Mouse (Mus musculus): Measurements from ENCODE around the gene Pcdh9.

Gene Pcdh9

DNA sequence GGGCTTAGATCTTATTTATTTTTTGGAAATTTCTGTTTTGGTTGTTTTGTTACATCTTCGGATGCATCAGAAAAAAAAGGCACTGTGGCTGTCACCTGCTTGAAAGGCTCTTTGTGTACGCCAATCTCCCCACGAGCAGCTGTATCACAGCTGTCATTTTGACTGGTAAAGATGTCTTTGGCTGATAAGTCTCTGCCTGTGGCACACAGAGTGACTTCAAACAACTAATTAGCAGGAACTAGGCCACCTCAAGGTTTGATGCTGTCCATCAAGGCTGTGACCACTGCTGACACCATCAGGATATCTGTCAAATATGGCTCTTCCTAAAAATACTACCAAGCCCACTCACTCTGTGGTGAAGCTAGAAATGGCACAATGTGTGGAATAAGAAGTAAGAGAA lies 336.7 kb downstream of the Pcdh9 start:
- no peak for DNase-seq (ENCODE audit: low spot score)

DNA sequence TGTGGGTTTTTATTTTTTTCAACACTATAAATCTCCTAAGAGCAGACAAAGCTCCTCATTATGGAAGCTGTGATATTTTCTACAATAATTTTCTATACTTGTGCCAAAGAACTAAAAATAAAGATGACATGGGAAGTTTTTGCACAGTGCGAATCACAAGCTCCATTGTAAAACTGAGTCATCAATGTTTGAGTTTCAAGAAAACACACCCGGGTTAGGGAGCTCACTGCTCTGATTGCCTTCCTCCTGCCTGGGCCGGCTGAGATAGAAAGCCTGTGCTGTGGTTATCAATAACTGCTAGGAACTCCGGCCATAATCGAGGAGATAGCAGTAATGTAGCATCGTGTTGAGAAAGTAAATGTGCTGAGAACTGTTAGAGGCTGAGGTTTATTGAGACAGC lies 344.9 kb downstream of the Pcdh9 start:
- DNase-seq (ENCODE audit: low spot score), result no peak

DNA sequence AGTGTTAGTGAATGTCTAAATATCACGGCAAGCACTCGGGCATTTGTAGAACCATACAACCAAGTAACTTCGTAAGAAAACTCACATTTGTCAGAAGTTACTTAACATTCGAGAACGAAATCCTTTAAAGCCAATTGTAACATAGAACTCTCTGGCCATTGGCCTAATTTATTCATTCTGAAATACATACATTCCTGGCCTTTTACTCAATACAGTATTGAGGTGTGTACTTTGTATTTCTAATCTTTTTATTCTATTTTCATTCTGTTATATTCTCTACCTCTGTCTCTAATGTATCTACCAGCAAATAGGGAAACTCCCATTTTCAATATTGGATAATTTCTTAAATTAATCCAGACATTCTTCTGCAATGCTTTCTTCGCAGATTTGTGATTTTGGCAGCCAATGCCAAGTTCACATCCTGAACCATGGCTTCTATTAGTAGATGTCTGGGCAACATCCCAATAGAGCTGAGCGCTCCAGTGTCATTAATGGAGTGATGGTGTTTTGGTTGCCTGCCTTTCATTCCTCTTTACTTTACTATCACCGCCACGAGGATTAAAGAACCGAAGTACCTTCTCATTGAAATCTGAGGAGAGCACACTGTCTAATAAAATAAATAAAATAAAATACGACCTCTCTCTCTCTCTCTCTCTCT lies 346.4 kb downstream of the Pcdh9 start:
- no peak for DNase-seq (ENCODE audit: low spot score)

DNA sequence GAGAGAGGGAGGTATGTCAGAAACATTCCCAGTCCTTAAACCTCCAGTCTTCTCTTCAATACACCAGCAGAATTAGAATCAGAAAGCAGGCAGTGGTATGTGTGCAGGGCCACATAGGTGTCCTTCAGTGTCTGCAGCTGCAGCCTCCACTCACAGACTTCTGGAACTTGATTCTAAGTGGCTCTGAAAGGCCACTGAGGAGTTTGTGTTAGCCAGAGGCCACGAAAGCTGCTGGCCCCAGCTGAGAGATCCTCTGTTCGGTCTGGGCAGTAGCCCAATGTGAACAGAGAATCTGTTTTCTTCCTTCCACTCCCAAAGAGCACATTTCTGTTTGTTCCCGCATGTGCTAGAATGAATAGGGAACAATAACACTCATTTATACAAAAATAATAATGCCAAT lies 346.9 kb downstream of the Pcdh9 start:
- DNase-seq (ENCODE audit: low spot score), result no peak

DNA sequence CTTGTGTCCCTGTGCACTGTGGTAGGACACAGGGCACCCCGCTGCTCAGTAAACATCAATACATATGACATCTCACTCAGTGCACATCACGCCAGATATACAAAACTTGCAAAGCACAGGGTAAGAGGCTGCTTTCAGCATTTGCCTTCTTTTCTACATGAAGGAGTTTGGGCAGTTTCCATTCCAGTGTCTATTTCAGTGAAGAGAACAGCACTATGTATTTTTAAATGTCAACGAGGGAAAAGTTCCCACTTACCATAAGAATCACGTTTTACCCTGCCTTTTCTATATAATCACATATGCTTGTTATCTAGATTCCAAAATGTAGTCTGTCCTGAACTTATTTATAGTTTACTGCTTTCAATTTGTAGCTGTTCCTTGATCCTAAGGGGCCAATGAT lies 355.6 kb downstream of the Pcdh9 start:
- DNase-seq (ENCODE audit: low spot score), result no peak

DNA sequence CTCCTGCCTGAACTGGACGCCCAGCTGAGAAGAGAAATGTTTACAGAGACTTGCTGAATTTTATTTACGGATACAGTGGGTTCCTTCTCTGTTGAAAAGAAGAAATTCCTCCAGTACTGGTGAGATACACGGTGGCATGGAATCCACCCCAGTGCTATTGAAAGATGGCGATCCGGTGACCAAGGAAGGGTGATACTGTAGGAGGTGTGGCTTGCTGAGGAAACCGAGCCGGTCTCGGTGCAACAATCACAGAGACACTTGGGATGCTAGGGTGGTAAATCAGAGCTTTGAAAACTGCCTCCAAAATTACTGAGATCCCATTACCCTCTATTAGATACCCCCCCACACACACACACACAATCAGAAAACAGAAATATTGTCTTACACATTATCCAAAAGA lies 367.0 kb downstream of the Pcdh9 start:
- DNase-seq (ENCODE audit: low spot score), result no peak

DNA sequence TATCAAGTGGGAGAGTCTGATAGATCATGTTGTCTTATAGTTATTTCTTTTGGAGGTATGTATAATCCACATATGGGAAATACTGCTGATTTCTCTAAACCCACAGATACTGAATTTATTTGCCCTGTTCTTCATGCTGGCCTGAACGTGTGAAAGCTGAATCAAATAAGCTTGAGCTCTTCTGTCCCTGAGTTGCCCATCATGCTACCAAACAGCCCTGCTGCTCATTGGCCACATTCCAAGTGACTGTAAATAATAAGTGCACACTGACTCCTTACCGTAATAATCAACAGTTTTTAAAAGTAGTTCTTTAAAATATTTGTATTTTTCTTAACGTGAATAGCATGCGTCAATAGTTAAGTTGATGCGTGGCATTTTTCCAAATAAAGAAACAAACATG lies 370.3 kb downstream of the Pcdh9 start:
- DNase-seq (ENCODE audit: low spot score), result no peak

DNA sequence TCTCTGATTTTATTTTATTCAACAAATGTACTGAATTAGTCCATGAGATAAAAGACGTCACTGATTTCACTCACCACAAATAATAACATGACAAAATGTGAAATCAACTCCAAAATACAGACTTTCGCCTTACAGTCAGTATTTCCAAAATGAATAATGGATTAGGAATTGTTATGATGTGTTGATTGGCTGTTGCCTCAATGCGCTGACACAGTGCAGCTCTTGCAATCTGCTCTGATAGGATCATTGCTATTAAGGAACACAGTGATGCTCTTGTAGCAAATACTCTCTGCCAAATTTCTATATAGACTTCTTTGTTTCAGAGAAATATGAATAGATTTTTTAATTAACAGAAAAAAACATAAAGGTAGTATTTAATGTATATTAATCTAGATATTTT lies 373.8 kb downstream of the Pcdh9 start:
- no peak for DNase-seq (ENCODE audit: low spot score)

DNA sequence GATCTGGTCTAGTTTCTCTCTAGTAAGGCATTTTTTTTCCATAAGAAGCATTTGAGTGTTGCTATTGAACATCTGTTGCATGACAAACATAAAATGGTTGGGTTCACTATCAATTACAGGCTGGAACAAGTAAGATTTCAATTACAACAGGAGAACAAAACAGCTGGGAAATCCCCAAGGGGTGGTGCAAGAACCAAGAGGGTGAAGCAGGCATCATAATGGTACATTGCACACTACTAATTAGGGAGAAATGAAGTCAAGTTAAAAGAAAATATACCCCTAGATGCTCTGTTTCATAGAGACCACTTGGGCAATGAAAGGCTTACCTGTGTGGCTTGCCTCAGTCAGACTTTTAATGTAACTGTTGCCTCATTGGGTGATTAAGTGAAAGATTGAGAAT lies 384.4 kb downstream of the Pcdh9 start:
- DNase-seq (ENCODE audit: low spot score), result no peak

DNA sequence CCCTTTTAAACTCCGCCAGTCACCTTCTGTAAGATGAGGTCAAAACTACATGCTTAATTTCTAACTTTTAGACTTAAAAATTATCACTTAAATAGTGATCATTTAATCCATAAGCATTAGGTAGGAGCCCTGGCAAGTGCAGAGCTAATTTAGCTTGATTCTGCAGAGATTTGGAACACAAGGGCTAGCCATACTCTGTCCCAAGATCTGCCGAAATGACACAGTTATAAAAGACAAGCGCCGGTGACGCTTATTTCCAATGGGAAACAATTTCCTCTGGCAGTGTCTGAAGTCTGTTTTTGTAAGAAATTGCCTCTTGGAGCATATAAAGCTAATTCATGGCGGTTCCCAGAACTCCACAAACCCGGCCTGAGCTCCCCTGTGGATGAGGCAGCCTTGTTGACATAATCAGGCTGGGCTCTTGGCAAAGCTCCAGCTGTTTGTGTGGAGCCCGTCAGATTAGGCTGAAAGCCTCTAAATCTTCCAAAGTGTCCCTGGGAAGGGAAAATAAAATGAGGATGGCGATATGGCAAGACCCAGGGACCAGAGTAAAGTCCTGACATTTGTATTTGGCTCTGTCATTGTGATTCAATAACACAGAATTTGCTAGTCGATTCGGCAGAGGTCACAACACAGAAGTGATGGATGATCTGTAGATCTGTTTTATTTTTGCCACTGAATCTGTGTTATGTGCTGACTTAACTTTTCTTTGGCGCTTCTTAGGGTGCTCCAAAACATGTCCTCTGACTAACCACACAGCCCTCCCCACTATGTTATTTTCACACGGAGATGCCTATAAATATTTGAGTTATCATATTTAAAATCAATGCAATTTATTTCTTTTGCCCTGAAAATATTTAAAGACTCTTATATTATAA lies 391.4 kb downstream of the Pcdh9 start:
- DNase-seq (ENCODE audit: low spot score), result peak; percentile 62

DNA sequence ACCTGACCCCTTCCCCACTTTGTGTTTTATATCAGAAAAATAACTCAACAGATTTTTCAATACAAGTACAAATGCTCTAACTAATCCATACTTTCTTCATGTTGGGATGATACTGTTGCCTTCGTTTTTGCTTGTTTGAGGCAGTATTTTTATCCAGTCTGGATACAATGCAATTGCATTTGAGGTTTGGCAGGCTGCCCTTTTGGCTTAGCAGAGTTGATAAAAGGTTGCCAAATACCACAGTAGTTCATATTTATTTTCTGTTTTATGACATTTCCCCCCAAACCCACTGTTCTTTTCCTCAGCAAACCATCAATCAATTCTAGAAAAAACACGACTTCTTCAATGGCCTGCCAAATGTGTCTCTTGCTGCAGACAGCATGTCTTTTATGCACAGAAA lies 415.5 kb downstream of the Pcdh9 start:
- no peak for DNase-seq (ENCODE audit: low spot score)

DNA sequence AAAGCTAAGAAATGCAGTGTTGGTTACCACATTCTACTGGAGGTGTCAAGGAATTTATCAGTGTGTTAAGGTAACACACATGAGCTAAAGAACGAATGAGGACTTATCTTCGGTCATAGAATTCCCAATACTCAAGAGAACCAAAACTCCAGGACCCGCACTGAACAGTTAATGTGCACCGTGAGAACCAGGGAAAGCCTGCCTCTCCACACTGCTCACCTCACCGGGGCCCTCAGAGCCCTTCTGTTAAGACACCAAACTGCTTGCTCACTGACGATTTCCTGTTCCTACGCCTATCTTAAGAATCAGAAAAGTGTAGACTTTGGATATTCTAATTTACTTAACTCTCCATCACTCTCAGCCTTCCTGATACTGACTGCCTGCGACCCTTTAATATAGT lies 418.0 kb downstream of the Pcdh9 start:
- DNase-seq (ENCODE audit: low spot score), result no peak

DNA sequence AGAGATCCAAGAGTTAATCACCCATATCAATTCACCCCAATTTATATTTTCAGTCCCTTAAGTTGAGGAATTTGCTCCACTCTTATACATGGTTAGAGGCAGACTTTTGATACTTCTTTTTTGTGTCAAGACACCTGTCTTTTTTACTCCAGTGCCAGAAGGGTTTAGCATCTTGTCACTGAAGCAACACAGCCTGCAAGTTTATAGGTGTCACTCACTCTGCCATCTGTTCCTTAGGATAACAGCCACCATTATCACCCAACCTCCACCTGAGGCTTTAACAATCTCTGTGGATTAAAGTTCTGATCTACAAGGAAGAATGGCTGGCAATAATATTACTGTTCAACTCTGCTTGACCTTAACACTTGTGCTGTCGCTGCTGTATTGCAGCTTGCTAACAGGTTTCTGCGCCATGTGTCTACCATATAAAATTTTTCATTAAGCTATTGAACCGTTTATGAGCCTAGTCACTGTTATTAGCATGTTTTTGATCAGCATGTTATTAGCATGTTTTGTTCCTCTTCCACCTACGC lies 427.1 kb downstream of the Pcdh9 start:
- no peak for DNase-seq (ENCODE audit: low spot score)

DNA sequence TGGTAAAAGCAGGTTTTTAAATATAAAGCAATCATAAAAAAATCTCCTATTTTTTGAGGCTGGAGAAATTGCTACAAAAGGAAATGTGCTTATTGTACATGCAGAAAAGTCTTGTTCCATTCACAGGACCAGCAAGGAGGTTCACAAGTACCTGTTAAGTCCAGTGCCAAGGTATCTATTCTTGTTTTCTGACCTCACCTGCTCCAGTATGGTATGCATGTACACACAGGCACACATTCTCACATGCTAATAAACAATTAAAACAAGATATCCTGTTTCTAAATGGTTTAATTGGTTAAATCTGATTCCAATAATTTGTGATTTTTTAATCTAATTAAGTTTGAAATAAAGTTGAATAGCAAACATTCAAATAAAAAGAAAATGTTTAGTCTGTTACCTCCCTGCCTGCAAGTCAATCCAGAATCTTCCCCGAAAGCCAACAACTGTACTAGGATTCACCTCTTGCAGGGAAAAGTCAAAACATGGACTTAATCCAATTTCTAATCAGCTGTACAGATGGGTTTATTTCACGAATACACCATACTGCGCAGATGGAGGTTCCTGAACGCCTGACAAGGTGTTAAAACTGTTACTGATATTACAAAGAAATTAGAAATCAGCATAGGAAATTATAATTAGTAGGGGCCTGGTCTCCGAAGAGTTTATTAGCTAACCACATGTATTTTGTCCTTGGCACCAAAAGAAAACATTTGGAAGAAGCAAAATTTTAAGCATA lies 439.4 kb downstream of the Pcdh9 start:
- DNase-seq (ENCODE audit: low spot score), result no peak

DNA sequence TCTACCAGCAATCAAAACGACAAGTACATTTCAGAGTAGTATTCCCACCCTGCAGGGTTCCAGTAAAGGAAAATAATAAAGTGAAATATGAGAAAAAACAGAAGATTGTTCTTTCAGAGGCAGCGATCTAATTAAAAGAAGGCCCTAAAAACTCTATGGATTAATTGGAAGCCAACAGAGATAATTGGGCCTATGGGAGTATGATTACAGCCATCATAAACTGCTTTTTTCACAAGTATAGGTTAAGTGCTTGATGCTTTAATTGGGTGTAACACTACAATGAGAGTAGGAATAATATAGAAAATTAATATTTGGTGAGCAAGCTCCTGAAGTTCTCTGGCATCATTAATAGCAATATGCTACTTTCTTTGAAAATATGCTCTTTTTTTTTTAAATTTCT lies 448.6 kb downstream of the Pcdh9 start:
- no peak for DNase-seq (ENCODE audit: low spot score)

DNA sequence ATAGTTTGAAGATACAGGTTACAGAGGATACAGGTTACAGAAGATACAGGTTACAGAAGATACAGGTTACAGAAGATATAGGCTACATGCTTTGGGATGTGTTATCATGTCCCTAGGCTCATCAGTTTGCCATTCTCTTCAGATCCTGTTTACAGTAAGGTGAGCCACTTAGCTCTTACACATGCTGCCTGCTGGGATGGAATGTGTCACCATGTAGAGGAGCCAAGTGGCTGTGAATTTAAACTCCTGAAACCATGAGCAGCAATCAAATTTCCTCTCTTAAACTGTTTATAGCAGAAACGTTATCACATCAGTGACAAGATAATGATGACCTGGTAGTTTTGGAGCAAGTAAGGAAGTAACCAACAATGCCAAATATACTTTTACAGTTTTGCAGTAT lies 453.3 kb downstream of the Pcdh9 start:
- DNase-seq (ENCODE audit: low spot score), result no peak

DNA sequence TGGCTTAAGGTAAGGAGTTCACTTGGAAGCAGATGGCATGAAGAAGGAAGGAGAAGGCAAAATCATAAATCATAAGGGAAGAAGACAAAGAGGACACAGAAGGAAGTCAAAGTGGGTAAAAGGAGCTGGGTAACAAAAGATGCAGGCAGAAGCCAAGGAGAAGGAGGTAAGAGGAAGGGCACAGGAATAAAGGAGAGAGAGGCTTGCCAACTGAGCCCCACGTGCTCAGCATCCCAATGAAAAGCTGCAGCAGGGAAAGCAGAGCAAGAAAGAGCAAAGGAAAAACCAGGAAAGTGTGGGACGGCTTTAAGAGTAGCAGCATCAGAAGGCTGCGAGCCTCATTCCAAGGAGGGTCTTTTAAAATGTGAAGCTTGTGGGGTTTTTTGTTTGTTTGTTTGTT lies 473.7 kb downstream of the Pcdh9 start:
- no peak for DNase-seq (ENCODE audit: low spot score)

DNA sequence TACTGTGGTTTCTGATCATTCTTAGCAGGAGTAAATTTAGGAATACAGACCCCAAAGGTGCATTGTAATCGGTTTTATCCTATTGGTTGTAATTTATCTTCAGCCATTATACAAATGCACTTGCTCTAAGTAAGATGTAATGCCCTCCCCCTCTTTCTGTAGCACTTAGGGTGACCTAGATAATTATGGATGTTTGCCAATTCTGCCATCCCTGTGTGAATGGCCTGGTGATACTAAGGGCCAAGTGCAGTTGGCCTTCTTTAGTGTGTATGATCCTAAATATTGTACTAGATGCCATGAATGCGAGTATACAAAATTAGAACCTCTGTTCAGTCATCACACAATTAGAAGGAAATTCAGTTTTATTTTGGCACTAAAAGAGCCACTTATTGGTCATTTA lies 475.0 kb downstream of the Pcdh9 start:
- DNase-seq (ENCODE audit: low spot score), result no peak

DNA sequence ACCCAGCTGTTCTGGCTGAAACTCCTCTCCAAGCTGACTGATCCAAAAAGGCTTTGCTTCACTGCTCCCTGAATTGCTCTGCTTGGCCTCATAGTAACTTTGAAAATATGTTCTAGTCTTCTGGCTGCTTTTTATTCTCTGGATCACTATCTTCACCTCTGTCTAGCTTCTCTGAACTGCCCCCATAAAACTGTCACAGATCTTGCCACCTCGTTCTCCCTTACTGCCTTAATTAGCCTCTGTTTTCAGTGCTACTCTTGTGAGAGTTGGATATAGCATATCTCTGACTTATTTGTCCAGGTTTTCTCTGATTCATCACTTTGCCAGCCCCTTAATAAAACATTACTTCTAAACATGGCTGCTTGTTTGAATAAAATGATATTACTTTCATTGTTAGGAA lies 481.2 kb downstream of the Pcdh9 start:
- DNase-seq (ENCODE audit: low spot score), result no peak

DNA sequence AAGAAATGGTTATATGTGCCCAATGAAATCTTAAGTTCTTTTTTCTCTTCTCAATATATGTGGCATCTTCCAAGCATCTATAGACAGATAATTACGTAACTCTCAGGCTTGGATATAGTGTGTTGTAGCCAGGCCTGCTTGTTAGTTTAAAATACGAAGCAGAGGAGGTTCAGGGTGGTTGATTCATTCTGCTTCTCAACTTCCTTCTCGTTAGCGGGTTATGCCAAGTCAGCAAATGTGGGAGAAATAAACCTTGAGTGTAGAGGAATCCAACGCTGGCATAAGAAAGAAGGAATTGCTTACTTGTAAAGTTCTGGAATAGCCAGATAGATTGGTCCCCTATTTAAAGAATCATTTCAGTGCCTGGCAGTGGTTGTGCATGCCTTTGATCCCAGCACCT lies 482.7 kb downstream of the Pcdh9 start:
- no peak for DNase-seq (ENCODE audit: low spot score)

DNA sequence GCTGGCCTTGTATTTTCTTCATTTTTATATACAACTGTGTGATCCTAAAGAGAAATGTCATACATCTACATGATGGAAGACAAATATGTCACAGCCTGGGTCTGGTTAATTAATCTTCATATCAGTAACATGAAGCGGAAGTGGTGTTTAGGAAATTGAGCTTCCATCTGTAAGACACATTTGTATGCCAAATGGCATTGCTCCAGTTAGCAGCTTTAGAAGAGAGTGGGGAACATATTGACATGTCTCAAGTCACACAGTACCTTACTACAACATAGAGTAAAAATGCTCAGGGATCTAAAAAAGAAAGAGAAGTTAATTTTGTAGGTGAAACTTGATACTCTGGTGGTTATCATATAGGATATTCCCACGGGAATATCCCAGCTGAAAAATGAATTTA lies 505.4 kb downstream of the Pcdh9 start:
- DNase-seq (ENCODE audit: low spot score), result no peak

DNA sequence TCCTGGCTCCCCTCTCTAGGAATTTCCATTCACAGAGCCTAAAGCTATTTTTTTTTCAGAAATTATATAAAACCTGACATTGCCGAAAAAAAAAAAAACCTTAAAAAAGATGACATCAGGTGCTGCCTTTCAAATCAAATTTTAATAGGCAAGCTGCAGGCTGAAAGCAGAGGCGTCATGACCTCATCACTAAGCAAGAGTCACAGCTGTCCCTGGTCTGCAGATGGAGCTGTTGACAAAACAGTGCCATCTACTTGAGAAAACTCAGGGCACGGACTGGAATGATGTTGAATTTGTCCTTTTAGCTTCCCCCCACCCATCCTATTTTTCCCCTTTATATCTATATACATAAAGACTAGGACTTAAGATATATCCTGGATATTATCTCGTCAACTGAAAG lies 509.3 kb downstream of the Pcdh9 start:
- DNase-seq (ENCODE audit: low spot score), result no peak

DNA sequence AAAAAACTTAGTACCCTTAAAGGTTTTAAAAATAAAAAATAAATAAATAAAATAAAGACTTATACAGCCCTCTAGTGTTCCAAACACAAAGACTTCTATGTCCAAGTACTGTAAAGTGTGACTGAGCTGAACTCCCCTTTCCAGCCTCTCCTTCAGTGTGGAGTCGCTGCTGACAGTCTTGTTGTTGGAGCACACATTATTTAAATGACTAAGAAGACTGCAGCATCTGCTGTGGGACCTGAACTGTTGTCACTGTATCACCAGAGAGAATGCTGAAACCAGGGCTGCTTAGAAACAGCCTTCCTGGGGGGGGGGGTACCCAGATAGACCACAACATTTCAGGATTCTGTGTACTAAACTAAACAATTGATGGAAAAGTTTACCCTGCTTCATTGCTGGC lies 509.7 kb downstream of the Pcdh9 start:
- no peak for DNase-seq (ENCODE audit: low spot score)
